Mouse (Mus musculus) CH12.LX (cell line): ENCODE data around the gene Syne1. TPM values are rescaled to one million over a fixed set of nuclear protein-coding genes. Genes with fewer than 3 reads are reported as not detected.

ENCODE experiments used
- DNase-seq: peaks from one replicate; pipeline ENCODE4 v3.0.0-alpha.2; 2013; ENCODE audit errors: extremely low read depth
- H3K27ac ChIP-seq: 2 replicates; pipeline ENCODE4 v1.5.1; 2012; ENCODE audit warnings: low read depth, mild to moderate bottlenecking, control low read depth, moderate library complexity; ENCODE audit not compliant: insufficient read depth
- H3K27me3 ChIP-seq: replicated peaks from 2 replicates; pipeline ENCODE3; 2012; ENCODE audit warnings: inconsistent platforms
- H3K36me3 ChIP-seq, 2 experiments: replicated peaks in 1 of 2; 2 replicates each; pipeline versions ENCODE3 to v1.6.1; 2012; ENCODE audit warnings: inconsistent platforms in 1 of 2, low read length in 1 of 2, mild to moderate bottlenecking in 1 of 2, mixed read lengths in 1 of 2, moderate library complexity in 1 of 2; ENCODE audit not compliant: control insufficient read depth in 1 of 2, insufficient read depth in 1 of 2
- H3K4me1 ChIP-seq, 2 experiments: 2 replicates each; pipeline ENCODE4 v1.6.1; 2012; ENCODE audit warnings: inconsistent platforms in 1 of 2, moderate library complexity in 1 of 2; ENCODE audit not compliant: insufficient read depth in 2 of 2, control insufficient read depth in 1 of 2
- H3K4me2 ChIP-seq: 2 replicates; pipeline ENCODE4 v1.6.1; 2012; ENCODE audit warnings: low read depth, mild to moderate bottlenecking, control low read depth; ENCODE audit not compliant: poor library complexity, insufficient read depth, severe bottlenecking
- H3K4me3 ChIP-seq, 3 experiments: fragments of 150-350 bp in 1 of 3; sonication (generic) in 1 of 3; replicated peaks in 1 of 3; 2 replicates each; pipeline versions ENCODE3 to v1.5.1; 2011 to 2012; ENCODE audit warnings: low read depth in 2 of 3, low read length in 2 of 3, mild to moderate bottlenecking in 2 of 3, moderate library complexity in 2 of 3, control low read depth in 1 of 3, improper control_type of control experiment in 1 of 3, inconsistent platforms in 1 of 3, mixed read lengths in 1 of 3; ENCODE audit not compliant: poor library complexity in 1 of 3
- H3K79me2 ChIP-seq: replicated peaks from 2 replicates; pipeline ENCODE4 v1.6.1; 2012; ENCODE audit warnings: mild to moderate bottlenecking, moderate library complexity; ENCODE audit not compliant: control insufficient read depth, poor library complexity, insufficient read depth, severe bottlenecking; ENCODE audit errors: extremely low read depth
- H3K9ac ChIP-seq: 2 replicates; pipeline ENCODE4 v1.6.1; 2012; ENCODE audit warnings: low read depth, mild to moderate bottlenecking, control low read depth, moderate library complexity; ENCODE audit not compliant: insufficient read depth
- H3K9me3 ChIP-seq: replicated peaks from 2 replicates; pipeline ENCODE3; 2012; ENCODE audit warnings: low read length, inconsistent platforms, mixed read lengths
- BHLHE40 ChIP-seq: IDR thresholded peaks from 2 replicates; pipeline ENCODE4 v1.6.1; 2011; ENCODE audit warnings: mild to moderate bottlenecking, low read depth, low read length, improper control_type of control experiment
- CHD2 ChIP-seq: IDR thresholded peaks from 2 replicates; pipeline ENCODE4 v1.6.1; 2011; ENCODE audit warnings: low read length, improper control_type of control experiment
- EP300 ChIP-seq: IDR thresholded peaks from 2 replicates; pipeline ENCODE4 v1.6.1; 2011; ENCODE audit warnings: low read length, improper control_type of control experiment
- GABPA ChIP-seq: IDR thresholded peaks from 2 replicates; pipeline ENCODE4 v1.6.1; 2012; ENCODE audit warnings: low read depth, low read length, improper control_type of control experiment, inconsistent platforms; ENCODE audit not compliant: insufficient replicate concordance
- IRF4 ChIP-seq: IDR thresholded peaks from 2 replicates; pipeline ENCODE4 v1.6.1; 2014; ENCODE audit warnings: low read depth, mild to moderate bottlenecking, inconsistent platforms, low read length, improper control_type of control experiment
- JUN ChIP-seq: IDR thresholded peaks from 2 replicates; pipeline ENCODE4 v1.6.1; 2011; ENCODE audit warnings: low read depth, mild to moderate bottlenecking, low read length, improper control_type of control experiment, moderate library complexity; ENCODE audit not compliant: insufficient read depth
- JUND ChIP-seq: conservative IDR thresholded peaks from 2 replicates; pipeline ENCODE4 v1.6.1; 2011; ENCODE audit warnings: low read depth, low read length, improper control_type of control experiment
- KAT2A ChIP-seq: IDR thresholded peaks from 2 replicates; pipeline ENCODE4 v1.6.1; 2012; ENCODE audit warnings: low read length, improper control_type of control experiment, inconsistent platforms; ENCODE audit not compliant: insufficient replicate concordance
- MAFK ChIP-seq: IDR thresholded peaks from 2 replicates; pipeline ENCODE4 v1.6.1; 2011; ENCODE audit warnings: low read length, improper control_type of control experiment; ENCODE audit not compliant: insufficient replicate concordance
- MAZ ChIP-seq: IDR thresholded peaks from 2 replicates; pipeline ENCODE4 v1.6.1; 2012; ENCODE audit warnings: low read depth, mild to moderate bottlenecking, inconsistent platforms, low read length, improper control_type of control experiment, moderate library complexity
- MEF2A ChIP-seq: IDR thresholded peaks from 2 replicates; pipeline ENCODE4 v1.6.1; 2014; ENCODE audit warnings: low read depth, mild to moderate bottlenecking, inconsistent platforms, low read length, improper control_type of control experiment, borderline replicate concordance
- NRF1 ChIP-seq: IDR thresholded peaks from 2 replicates; pipeline ENCODE4 v1.6.1; 2014; ENCODE audit warnings: low read depth, mild to moderate bottlenecking, inconsistent platforms, low read length, improper control_type of control experiment, moderate library complexity
- PAX5 ChIP-seq: IDR thresholded peaks from 2 replicates; pipeline ENCODE4 v1.6.1; 2012; ENCODE audit warnings: low read length, inconsistent platforms, mixed read lengths
- POLR2A ChIP-seq: IDR thresholded peaks from 2 replicates; pipeline ENCODE4 v1.6.1; 2011; ENCODE audit warnings: low read depth, mild to moderate bottlenecking, improper control_type of control experiment, low read length
- POLR2AphosphoS2 ChIP-seq: IDR thresholded peaks from 2 replicates; pipeline ENCODE4 v1.6.1; 2011; ENCODE audit warnings: low read depth, low read length, improper control_type of control experiment
- RAD21 ChIP-seq: IDR thresholded peaks from 2 replicates; pipeline ENCODE4 v1.6.1; 2011; ENCODE audit warnings: low read depth, mild to moderate bottlenecking, low read length, improper control_type of control experiment, moderate library complexity
- SIN3A ChIP-seq: IDR thresholded peaks from 2 replicates; pipeline ENCODE4 v1.6.1; 2012; ENCODE audit warnings: low read length, improper control_type of control experiment, inconsistent platforms
- TBP ChIP-seq: conservative IDR thresholded peaks from 2 replicates; pipeline ENCODE4 v1.6.1; 2011; ENCODE audit warnings: low read depth, low read length, improper control_type of control experiment
- TCF12 ChIP-seq: IDR thresholded peaks from 2 replicates; pipeline ENCODE4 v1.6.1; 2014; ENCODE audit warnings: low read depth, mild to moderate bottlenecking, inconsistent platforms, low read length, improper control_type of control experiment
- UBTF ChIP-seq: IDR thresholded peaks from 2 replicates; pipeline ENCODE4 v1.6.1; 2012; ENCODE audit warnings: low read depth, mild to moderate bottlenecking, inconsistent platforms, low read length, improper control_type of control experiment, moderate library complexity
- USF2 ChIP-seq: conservative IDR thresholded peaks from 2 replicates; pipeline ENCODE4 v1.6.1; 2011; ENCODE audit warnings: low read depth, low read length, improper control_type of control experiment
- ZC3H11A ChIP-seq: IDR thresholded peaks from 2 replicates; pipeline ENCODE4 v1.6.1; 2012; ENCODE audit warnings: low read depth, mild to moderate bottlenecking, inconsistent platforms, low read length, improper control_type of control experiment
- ZKSCAN1 ChIP-seq: IDR thresholded peaks from 2 replicates; pipeline ENCODE4 v1.6.1; 2012; ENCODE audit warnings: low read depth, inconsistent platforms, low read length, improper control_type of control experiment, borderline replicate concordance
- ZMIZ1 ChIP-seq: IDR thresholded peaks from 2 replicates; pipeline ENCODE4 v1.6.1; 2012; ENCODE audit warnings: low read depth, mild to moderate bottlenecking, inconsistent platforms, low read length, improper control_type of control experiment
- dilution Hi-C: fragments of 300-500 bp; cut with MboI; formaldehyde crosslinking; loops from 2 replicates; pipeline ENCODE4 v1.14.3; 2020; ENCODE audit warnings: low sequenced_read_pairs; ENCODE audit not compliant: extremely low pct_unique_long_range_greater_than_20kb, extremely low pct_ligation_motif_present
- in situ Hi-C: fragments of 300-500 bp; cut with MboI; formaldehyde crosslinking; loops from 3 replicates; pipeline ENCODE4 v1.14.3; 2019; ENCODE audit warnings: low sequenced_read_pairs, low pct_ligation_motif_present, low pct_unique_long_range_greater_than_20kb, mixed read lengths
- polyA plus RNA-seq: library from polyadenylated mRNA; unstranded; fragments of >175 nt; gene quantifications from 2 replicates; pipeline ENCODE4 v1.2.1, GENCODE M21; 2012; ENCODE audit warnings: low read depth; ENCODE audit not compliant: insufficient read length
- total RNA-seq, 2 experiments: library from RNA; depleted of rRNA; stranded (reverse); fragments of 300-350 nt in 1 of 2; fragments of >200 nt in 1 of 2; gene quantifications; 2 replicates each; pipeline ENCODE4 v1.2.3; 2012 to 2014

Syne1 gene
- total and polyA plus RNA-seq, 3 experiments, result 3.1 to 7.6 (median 3.6) TPM

DNA sequence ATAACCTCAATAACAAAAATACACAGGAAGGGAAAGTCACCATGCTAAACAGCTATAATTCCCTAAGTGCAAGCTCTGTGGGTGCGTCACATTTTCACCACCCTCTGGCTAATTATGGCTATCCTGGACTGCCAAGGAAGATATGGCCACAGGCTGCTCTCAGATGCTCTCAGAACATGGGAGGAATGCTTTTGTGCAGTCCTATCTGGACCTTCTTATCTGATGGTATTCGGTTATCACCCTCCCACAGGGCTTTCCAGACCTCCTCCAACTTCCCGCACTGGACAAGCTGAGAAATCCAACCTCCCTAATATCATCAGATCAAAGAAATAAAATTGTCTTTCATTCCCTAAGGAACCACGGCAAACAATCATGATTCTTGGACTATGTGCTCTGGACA is 28.4 kb downstream of the Syne1 start:
- no peaks in the 10 kb centered on the region for H3K27me3 ChIP-seq
- H3K4me1 ChIP-seq, result peaks cover 3 to 28% of the 10 kb centered on the region in 2 experiments; a peak in 3 of 4 replicates
- dilution Hi-C loops, result no loop called here
- H3K27ac ChIP-seq, result no peak overlapping the region
- H3K9ac ChIP-seq, result no peak overlapping the region
- no peaks in the 10 kb centered on the region for H3K36me3 ChIP-seq
- no peaks in the 10 kb centered on the region for H3K9me3 ChIP-seq
- H3K4me2 ChIP-seq, result no peak overlapping the region
- TF ChIP-seq TBP, result no peak
- no peak for TF ChIP-seq NRF1
- no peak for TF ChIP-seq ZKSCAN1
- TF ChIP-seq POLR2A, result no peak
- TF ChIP-seq JUND, result no peak
- TF ChIP-seq CHD2, result no peak
- TF ChIP-seq POLR2AphosphoS2, result no peak
- no peak for TF ChIP-seq USF2
- TF ChIP-seq PAX5, result no peak
- TF ChIP-seq JUN, result no peak
- TF ChIP-seq TCF12, result no peak
- TF ChIP-seq, all 38 proteins: peak for 0
- Histone ChIP-seq H3K4me3 (no peak overlapping the region), H3K79me2 (no peaks in the 10 kb centered on the region)
- no peak for DNase-seq
- in situ Hi-C loops, result no loop called here

DNA sequence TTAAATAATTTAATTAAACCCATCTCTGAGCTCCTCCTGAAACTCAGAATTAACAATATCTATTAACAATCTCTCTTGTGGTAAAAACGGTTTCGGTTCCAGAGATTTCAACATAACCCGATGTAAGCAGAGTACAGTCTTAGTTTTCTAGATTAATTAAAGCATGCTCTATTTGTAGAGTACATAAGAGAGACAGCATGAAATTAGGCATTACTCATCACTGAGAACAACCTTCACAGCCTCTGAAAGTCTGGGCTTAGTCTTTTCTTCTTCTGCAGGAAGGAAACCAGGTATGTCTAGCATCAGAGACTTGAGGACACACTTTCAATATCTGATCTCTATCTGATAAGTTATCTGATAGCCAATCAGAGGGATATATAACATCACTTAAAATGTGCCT is 29.0 kb downstream of the Syne1 start:
- in situ Hi-C loops (no loop called here), dilution Hi-C loops (no loop called here)
- H3K4me2 ChIP-seq, result no peak overlapping the region
- no peaks in the 10 kb centered on the region for H3K79me2 ChIP-seq
- H3K36me3 ChIP-seq, result no peaks in the 10 kb centered on the region
- no peak overlapping the region for H3K27ac ChIP-seq
- no peaks in the 10 kb centered on the region for H3K27me3 ChIP-seq
- H3K4me1 ChIP-seq, result peaks cover 3 to 23% of the 10 kb centered on the region in 2 experiments; a peak in 3 of 4 replicates
- no peak overlapping the region for H3K9ac ChIP-seq
- no peaks in the 10 kb centered on the region for H3K9me3 ChIP-seq
- TF ChIP-seq MAZ (no peak), GABPA (no peak), JUND (no peak), USF2 (no peak), MEF2A (no peak), KAT2A (no peak), UBTF (no peak), JUN (no peak), SIN3A (no peak), RAD21 (no peak), EP300 (no peak), TCF12 (no peak), NRF1 (no peak), ZMIZ1 (no peak), MAFK (no peak), IRF4 (no peak), ZC3H11A (no peak), BHLHE40 (no peak)
- DNase-seq, result no peak
- H3K4me3 ChIP-seq, result no peak overlapping the region
